ENCODE assay signal across 8 mouse cellular contexts in genomic region chr7:35879755-35880304, GRCm38 (mm10).
DNase-seq lines count a peak whose midpoint lies in the region; ATAC-seq and TF ChIP-seq lines count a peak whose summit lies in the region.

No protein-coding gene starts in this region.

- 46% methylated on average over 8 of the region's 9 CpGs for WGBS in embryonic facial prominence, embryonic 14.5 days
- 52% methylated on average over 9 of the region's 9 CpGs for WGBS in heart, postnatal 0 days
- WGBS in lung, postnatal 0 days = 48% methylated on average over 9 of the region's 9 CpGs

- peak; percentile 79 for ATAC-seq in embryonic facial prominence, embryonic 14.5 days (ENCODE audit: low read depth)
- no peak for ATAC-seq in heart, postnatal 0 days (ENCODE audit: insufficient read depth, low read depth)
- ATAC-seq in lung, postnatal 0 days = peak; percentile 77

- peak; percentile 82 for DNase-seq in adrenal gland, postnatal 14 days
- peak; percentile 83 for DNase-seq in embryonic facial prominence, embryonic 14.5 days (ENCODE audit: low spot score)
- peak; percentile 51 for DNase-seq in heart, postnatal 0 days (ENCODE audit: low spot score)
- DNase-seq in kidney, postnatal 25 days = peak; percentile 64 to 78
- peak; percentile 75 for DNase-seq in lung, postnatal 0 days (ENCODE audit: low spot score)
- DNase-seq in retina, postnatal 1 day = peak; percentile 76
- no peak for DNase-seq in T-cell, adult 2 months (ENCODE audit: low spot score)

- H3K36me3 ChIP-seq in E14TG2a.4 (ENCODE audit: insufficient read depth, low read length) = no peaks in the 10 kb centered on the region
- H3K36me3 ChIP-seq in embryonic facial prominence, embryonic 14.5 days (ENCODE audit: control insufficient read depth, insufficient read depth, low read length) = no peaks in the 10 kb centered on the region
- no peaks in the 10 kb centered on the region for H3K36me3 ChIP-seq in heart, postnatal 0 days (replicated peaks; ENCODE audit: control insufficient read depth, insufficient read depth, low read length)
- no peaks in the 10 kb centered on the region for H3K36me3 ChIP-seq in lung, postnatal 0 days (ENCODE audit: insufficient read depth, low read length)

- no peak overlapping the region for H3K4me2 ChIP-seq in embryonic facial prominence, embryonic 14.5 days (ENCODE audit: low read depth, low read length)
- no peak overlapping the region for H3K4me2 ChIP-seq in heart, postnatal 0 days (ENCODE audit: low read depth, low read length)
- H3K4me2 ChIP-seq in lung, postnatal 0 days (replicated peaks; ENCODE audit: low read depth, low read length) = no peak overlapping the region

- H3K27me3 ChIP-seq in E14TG2a.4 (ENCODE audit: insufficient read depth, low read length) = peaks cover 7% of the 10 kb centered on the region; the same call in 1 of the 2 replicates
- no peaks in the 10 kb centered on the region for H3K27me3 ChIP-seq in embryonic facial prominence, embryonic 14.5 days (replicated peaks; ENCODE audit: control insufficient read depth, insufficient read depth, low read length)
- no peaks in the 10 kb centered on the region for H3K27me3 ChIP-seq in heart, postnatal 0 days (ENCODE audit: control insufficient read depth, insufficient read depth, low read length)
- H3K27me3 ChIP-seq in lung, postnatal 0 days (replicated peaks; ENCODE audit: insufficient read depth, low read length) = no peaks in the 10 kb centered on the region

- TF ChIP-seq CTCF in E14TG2a.4 (conservative IDR thresholded peaks at IDR 0.05; ENCODE audit: low read length) = peak; percentile 83
- peak; percentile 78 for TF ChIP-seq CTCF in heart, postnatal 0 days (IDR thresholded peaks at IDR 0.05; ENCODE audit: low read depth)
- peak; percentile 91 for TF ChIP-seq CTCF in lung, postnatal 0 days (IDR thresholded peaks at IDR 0.05)

- peaks cover 12% of the 10 kb centered on the region for H3K4me1 ChIP-seq in E14TG2a.4 (replicated peaks; ENCODE audit: low read depth, low read length)
- H3K4me1 ChIP-seq in embryonic facial prominence, embryonic 14.5 days (ENCODE audit: control insufficient read depth, insufficient read depth, low read length) = no peaks in the 10 kb centered on the region
- H3K4me1 ChIP-seq in heart, postnatal 0 days (ENCODE audit: control insufficient read depth, insufficient read depth) = no peaks in the 10 kb centered on the region
- H3K4me1 ChIP-seq in lung, postnatal 0 days (ENCODE audit: insufficient read depth, low read depth, low read length) = no peaks in the 10 kb centered on the region

- H3K4me3 ChIP-seq in E14TG2a.4 (replicated peaks; ENCODE audit: low read length) = no peak overlapping the region
- H3K4me3 ChIP-seq in embryonic facial prominence, embryonic 14.5 days (ENCODE audit: low read depth, low read length) = no peak overlapping the region
- H3K4me3 ChIP-seq in heart, postnatal 0 days (ENCODE audit: low read depth, low read length) = no peak overlapping the region
- no peak overlapping the region for H3K4me3 ChIP-seq in lung, postnatal 0 days (ENCODE audit: low read depth, low read length)

- H3K9ac ChIP-seq in embryonic facial prominence, embryonic 14.5 days (ENCODE audit: low read depth, low read length) = no peak overlapping the region
- H3K9ac ChIP-seq in heart, postnatal 0 days (replicated peaks; ENCODE audit: low read depth, low read length) = no peak overlapping the region
- H3K9ac ChIP-seq in lung, postnatal 0 days (replicated peaks; ENCODE audit: low read depth) = no peak overlapping the region

- H3K27ac ChIP-seq in embryonic facial prominence, embryonic 14.5 days (replicated peaks; ENCODE audit: low read depth, low read length) = no peak overlapping the region
- H3K27ac ChIP-seq in heart, postnatal 0 days (ENCODE audit: low read depth) = no peak overlapping the region
- no peak overlapping the region for H3K27ac ChIP-seq in lung, postnatal 0 days (ENCODE audit: low read length)

- H3K9me3 ChIP-seq in E14TG2a.4 (ENCODE audit: low read length) = peaks cover 7% of the 10 kb centered on the region; the same call in 1 of the 2 replicates
- H3K9me3 ChIP-seq in embryonic facial prominence, embryonic 14.5 days (ENCODE audit: control insufficient read depth, low read length) = no peaks in the 10 kb centered on the region
- H3K9me3 ChIP-seq in heart, postnatal 0 days (replicated peaks; ENCODE audit: control insufficient read depth, low read length) = no peaks in the 10 kb centered on the region
- no peaks in the 10 kb centered on the region for H3K9me3 ChIP-seq in lung, postnatal 0 days (ENCODE audit: low read length)

- no peak for TF ChIP-seq EP300 in heart, postnatal 0 days (IDR thresholded peaks at IDR 0.05; ENCODE audit: low read depth)
- TF ChIP-seq EP300 in lung, postnatal 0 days (IDR thresholded peaks at IDR 0.05) = no peak
